Mouse (Mus musculus): ENCODE results near the gene Ebf3. TPM values are rescaled to one million over a fixed set of nuclear protein-coding genes. Genes with fewer than 3 reads are reported as not detected.

The Ebf3 gene
- total and polyA plus RNA-seq, 2 experiments: 0.09 TPM; not detected in 1

- DNase-seq (ENCODE audit: extremely low read depth, low read depth, low spot score): no peak
- no peak overlapping the region for H3K27ac ChIP-seq (replicated peaks; ENCODE audit: insufficient read depth, low read depth, low read length)
- H3K4me3 ChIP-seq (ENCODE audit: insufficient read depth, low read depth, low read length): no peak overlapping the region
- no peak overlapping the region for H3K9ac ChIP-seq (ENCODE audit: low read depth, low read length)
- H3K36me3 ChIP-seq (ENCODE audit: control insufficient read depth, insufficient read depth, low read length): no peaks in the 10 kb centered on the region
- WGBS: 3% methylated on average over 24 of the region's 24 CpGs
- H3K4me1 ChIP-seq (ENCODE audit: control insufficient read depth, insufficient read depth, low read length): peaks cover 4% of the 10 kb centered on the region
- peaks cover 55% of the 10 kb centered on the region for H3K27me3 ChIP-seq (ENCODE audit: control insufficient read depth, insufficient read depth, low read length)
- TF ChIP-seq POLR2A (IDR thresholded peaks at IDR 0.05; ENCODE audit: extremely low read depth, insufficient read depth, low read length) (no peak), CTCF (IDR thresholded peaks at IDR 0.05; ENCODE audit: low read depth, low read length) (no peak)
- no peaks in the 10 kb centered on the region for H3K79me2 ChIP-seq (ENCODE audit: control insufficient read depth, insufficient read depth, low read length)
Observed at GRCm38 (mm10) chr7:137317659-137318382, 3.6 kb upstream of the Ebf3 start.

GRCm38 (mm10) chr7:137316926-137317658 lies 2.8 kb upstream of the Ebf3 start:
- no peak overlapping the region for H3K9ac ChIP-seq (ENCODE audit: low read depth, low read length)
- WGBS: 4% methylated on average over 39 of the region's 39 CpGs
- no peaks in the 10 kb centered on the region for H3K36me3 ChIP-seq (ENCODE audit: control insufficient read depth, insufficient read depth, low read length)
- H3K27ac ChIP-seq (replicated peaks; ENCODE audit: insufficient read depth, low read depth, low read length): no peak overlapping the region
- DNase-seq (ENCODE audit: extremely low read depth, low read depth, low spot score): no peak
- peaks cover 48% of the 10 kb centered on the region for H3K27me3 ChIP-seq (ENCODE audit: control insufficient read depth, insufficient read depth, low read length)
- no peaks in the 10 kb centered on the region for H3K79me2 ChIP-seq (ENCODE audit: control insufficient read depth, insufficient read depth, low read length)
- H3K4me3 ChIP-seq (ENCODE audit: insufficient read depth, low read depth, low read length): no peak overlapping the region
- H3K4me1 ChIP-seq (ENCODE audit: control insufficient read depth, insufficient read depth, low read length): peaks cover 4% of the 10 kb centered on the region
- TF ChIP-seq CTCF (IDR thresholded peaks at IDR 0.05; ENCODE audit: low read depth, low read length): no peak
- no peak for TF ChIP-seq POLR2A (IDR thresholded peaks at IDR 0.05; ENCODE audit: extremely low read depth, insufficient read depth, low read length)

GRCm38 (mm10) chr7:137316181-137316925 lies 2.1 kb upstream of the Ebf3 start:
- WGBS: 6% methylated on average over 20 of the region's 20 CpGs
- Histone ChIP-seq H3K4me3 (ENCODE audit: insufficient read depth, low read depth, low read length) (no peak overlapping the region), H3K79me2 (ENCODE audit: control insufficient read depth, insufficient read depth, low read length) (no peaks in the 10 kb centered on the region), H3K4me1 (ENCODE audit: control insufficient read depth, insufficient read depth, low read length) (peaks cover 4% of the 10 kb centered on the region), H3K9ac (ENCODE audit: low read depth, low read length) (no peak overlapping the region), H3K27ac (replicated peaks; ENCODE audit: insufficient read depth, low read depth, low read length) (no peak overlapping the region), H3K36me3 (ENCODE audit: control insufficient read depth, insufficient read depth, low read length) (no peaks in the 10 kb centered on the region), H3K27me3 (ENCODE audit: control insufficient read depth, insufficient read depth, low read length) (peaks cover 48% of the 10 kb centered on the region)
- TF ChIP-seq CTCF (IDR thresholded peaks at IDR 0.05; ENCODE audit: low read depth, low read length) (no peak), POLR2A (IDR thresholded peaks at IDR 0.05; ENCODE audit: extremely low read depth, insufficient read depth, low read length) (no peak)
- no peak for DNase-seq (ENCODE audit: extremely low read depth, low read depth, low spot score)

GRCm38 (mm10) chr7:137315544-137315940 lies 1.3 kb upstream of the Ebf3 start:
- no peaks in the 10 kb centered on the region for H3K79me2 ChIP-seq (ENCODE audit: control insufficient read depth, insufficient read depth, low read length)
- no peak for TF ChIP-seq POLR2A (IDR thresholded peaks at IDR 0.05; ENCODE audit: extremely low read depth, insufficient read depth, low read length)
- TF ChIP-seq CTCF (IDR thresholded peaks at IDR 0.05; ENCODE audit: low read depth, low read length): no peak
- no peak overlapping the region for H3K9ac ChIP-seq (ENCODE audit: low read depth, low read length)
- H3K4me3 ChIP-seq (ENCODE audit: insufficient read depth, low read depth, low read length): no peak overlapping the region
- WGBS: 4% methylated on average over 19 of the region's 19 CpGs
- DNase-seq (ENCODE audit: extremely low read depth, low read depth, low spot score): no peak
- H3K4me1 ChIP-seq (ENCODE audit: control insufficient read depth, insufficient read depth, low read length): peaks cover 4% of the 10 kb centered on the region
- H3K27me3 ChIP-seq (ENCODE audit: control insufficient read depth, insufficient read depth, low read length): peaks cover 53% of the 10 kb centered on the region
- H3K36me3 ChIP-seq (ENCODE audit: control insufficient read depth, insufficient read depth, low read length): no peaks in the 10 kb centered on the region
- H3K27ac ChIP-seq (replicated peaks; ENCODE audit: insufficient read depth, low read depth, low read length): no peak overlapping the region

- H3K79me2 ChIP-seq (ENCODE audit: control insufficient read depth, insufficient read depth, low read length): no peaks in the 10 kb centered on the region
- 3% methylated on average over 48 of the region's 48 CpGs for WGBS
- H3K4me3 ChIP-seq (ENCODE audit: insufficient read depth, low read depth, low read length): no peak overlapping the region
- no peak overlapping the region for H3K27ac ChIP-seq (replicated peaks; ENCODE audit: insufficient read depth, low read depth, low read length)
- no peaks in the 10 kb centered on the region for H3K36me3 ChIP-seq (ENCODE audit: control insufficient read depth, insufficient read depth, low read length)
- H3K27me3 ChIP-seq (ENCODE audit: control insufficient read depth, insufficient read depth, low read length): peaks cover 59% of the 10 kb centered on the region
- H3K4me1 ChIP-seq (ENCODE audit: control insufficient read depth, insufficient read depth, low read length): peaks cover 4% of the 10 kb centered on the region
- DNase-seq (ENCODE audit: extremely low read depth, low read depth, low spot score): no peak
- TF ChIP-seq POLR2A (IDR thresholded peaks at IDR 0.05; ENCODE audit: extremely low read depth, insufficient read depth, low read length) (no peak), CTCF (IDR thresholded peaks at IDR 0.05; ENCODE audit: low read depth, low read length) (no peak)
- H3K9ac ChIP-seq (ENCODE audit: low read depth, low read length): no peak overlapping the region
Observed at GRCm38 (mm10) chr7:137314710-137315543, 682 bp upstream of the Ebf3 start.

Measured in liver, adult 2 months (tissue).